Mouse (Mus musculus) forebrain, embryonic 11.5 days (tissue): ENCODE measurements around the gene Ccdc102a. TPM values are rescaled to one million over a fixed set of nuclear protein-coding genes. Genes with fewer than 3 reads are reported as not detected.

Experiments used
- ATAC-seq: fragments of 200-750 bp; cut with Nextera tagmentation; replicated peaks from 2 replicates; pipeline ENCODE4 v1.8.0; 2017; ENCODE audit warnings: moderate TSS enrichment; ENCODE audit not compliant: low FRiP score
- DNase-seq: peaks from one replicate; pipeline ENCODE4 v3.0.0-alpha.2; 2017; ENCODE audit warnings: low spot score
- H3K27ac ChIP-seq: fragments of 300-500 bp; sonication (generic); 2 replicates; pipeline ENCODE4 v1.5.1; 2014; ENCODE audit warnings: low read depth, low read length
- H3K27me3 ChIP-seq: fragments of 300-500 bp; sonication (generic); 2 replicates; pipeline ENCODE4 v1.6.1; 2014; ENCODE audit warnings: mild to moderate bottlenecking, low read length, mixed read lengths; ENCODE audit not compliant: control insufficient read depth, insufficient read depth
- H3K36me3 ChIP-seq: fragments of 300-500 bp; sonication (generic); 2 replicates; pipeline ENCODE4 v1.6.1; 2014; ENCODE audit warnings: mild to moderate bottlenecking, low read length, moderate library complexity, mixed read lengths; ENCODE audit not compliant: control insufficient read depth, insufficient read depth
- H3K4me1 ChIP-seq: fragments of 300-500 bp; sonication (generic); replicated peaks from 2 replicates; pipeline ENCODE4 v1.6.1; 2014; ENCODE audit warnings: low read length, mixed read lengths; ENCODE audit not compliant: control insufficient read depth, insufficient read depth
- H3K4me2 ChIP-seq: fragments of 300-500 bp; sonication (generic); 2 replicates; pipeline ENCODE4 v1.6.1; 2014; ENCODE audit warnings: low read depth, mild to moderate bottlenecking, low read length, moderate library complexity, mixed read lengths; ENCODE audit not compliant: severe bottlenecking
- H3K4me3 ChIP-seq: fragments of 300-500 bp; sonication (generic); 2 replicates; pipeline ENCODE4 v1.5.1; 2014; ENCODE audit warnings: low read depth, low read length
- H3K9ac ChIP-seq: fragments of 300-500 bp; sonication (generic); 2 replicates; pipeline ENCODE4 v1.6.1; 2014; ENCODE audit warnings: low read length
- H3K9me3 ChIP-seq: fragments of 300-500 bp; sonication (generic); 2 replicates; pipeline ENCODE4 v1.6.1; 2016; ENCODE audit warnings: low read length, mixed read lengths; ENCODE audit not compliant: control insufficient read depth
- WGBS: fragments of 180-500 bp; shearing (Covaris S2); extraction: QIAGEN DNeasy Blood & Tissue Kit; methylation state at CpG from one replicate; pipeline ENCODE4 v1.1.7; 2014; 5-methylcytosine and 5-hydroxymethylcytosine counted together
- polyA plus RNA-seq: library from polyadenylated mRNA; unstranded; fragments of >200 nt; fragmentation: Nextera tagmentation; extraction: Ambion mirVana; gene quantifications from 2 replicates; pipeline ENCODE4 v1.2.1, GENCODE M21; 2014

The Ccdc102a gene
- polyA plus RNA-seq, 1 experiment from 2014 or later: 18.8 TPM

GRCm38 (mm10) chr8:94916311-94916959 is 1.5 kb downstream of the Ccdc102a start:
- WGBS: 38% methylated on average over 9 of the region's 9 CpGs
- Histone ChIP-seq H3K36me3 (no peaks in the 10 kb centered on the region), H3K4me1 (peaks cover 12% of the 10 kb centered on the region; the same call in 1 of the 2 replicates), H3K27ac (no peak overlapping the region), H3K9me3 (no peaks in the 10 kb centered on the region), H3K27me3 (peaks cover 24% of the 10 kb centered on the region), H3K9ac (peak overlapping the region; percentile 35; the same call in 1 of the 2 replicates), H3K4me2 (peak overlapping the region; percentile 94), H3K4me3 (peak overlapping the region; percentile 71)
- ATAC-seq (no peak), DNase-seq (peak; percentile 54)

DNA sequence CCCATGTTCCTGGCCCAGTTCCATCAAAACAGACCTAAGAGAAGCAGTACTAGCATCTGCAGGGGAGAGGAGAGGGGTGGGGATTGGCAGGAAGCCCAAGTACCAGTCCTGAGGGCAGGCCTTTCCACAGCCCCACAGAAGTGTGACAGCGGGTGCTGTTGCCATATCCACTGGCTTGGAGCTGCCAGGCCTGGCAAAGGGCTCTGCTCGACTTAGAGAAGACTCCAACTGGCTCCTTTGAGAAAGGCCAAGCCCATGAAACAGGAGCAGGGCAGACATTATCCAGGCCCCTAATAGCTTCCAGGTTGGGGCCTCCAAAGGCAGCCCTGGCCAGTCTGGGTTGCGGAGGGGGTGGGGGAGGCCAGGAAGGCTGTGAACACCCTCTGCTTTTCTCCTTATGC is 3.2 kb downstream of the Ccdc102a start:
- no peaks in the 10 kb centered on the region for H3K9me3 ChIP-seq
- no peak overlapping the region for H3K27ac ChIP-seq
- 82% methylated on average over 3 of the region's 3 CpGs for WGBS
- H3K27me3 ChIP-seq: peaks cover 24% of the 10 kb centered on the region
- DNase-seq (no peak), ATAC-seq (no peak)
- H3K4me1 ChIP-seq: peaks cover 12% of the 10 kb centered on the region; the same call in 1 of the 2 replicates
- H3K9ac ChIP-seq: no peak overlapping the region
- no peaks in the 10 kb centered on the region for H3K36me3 ChIP-seq
- H3K4me3 ChIP-seq: no peak overlapping the region
- no peak overlapping the region for H3K4me2 ChIP-seq

- Histone ChIP-seq H3K36me3 (no peaks in the 10 kb centered on the region), H3K9me3 (no peaks in the 10 kb centered on the region), H3K9ac (no peak overlapping the region), H3K27me3 (peaks cover 24% of the 10 kb centered on the region), H3K4me1 (peaks cover 12% of the 10 kb centered on the region; the same call in 1 of the 2 replicates), H3K4me3 (no peak overlapping the region), H3K4me2 (no peak overlapping the region), H3K27ac (no peak overlapping the region)
- no peak for ATAC-seq
- no peak for DNase-seq
- WGBS: 88% methylated on average over 6 of the region's 6 CpGs
These were observed 3.6 kb downstream of the Ccdc102a start for GRCm38 (mm10) chr8:94914256-94914655.

- peak; percentile 91 for DNase-seq
- Histone ChIP-seq H3K27me3 (peaks cover 24% of the 10 kb centered on the region), H3K9me3 (no peaks in the 10 kb centered on the region), H3K4me3 (peak overlapping the region; percentile 42), H3K36me3 (no peaks in the 10 kb centered on the region), H3K9ac (peak overlapping the region; percentile 45), H3K4me1 (peaks cover 12% of the 10 kb centered on the region; the same call in 1 of the 2 replicates), H3K27ac (no peak overlapping the region), H3K4me2 (peak overlapping the region; percentile 76)
- peak; percentile 55 for ATAC-seq
- WGBS: 5% methylated on average over 77 of the region's 77 CpGs
These were observed 4.7 kb downstream of the Ccdc102a start for GRCm38 (mm10) chr8:94913061-94913660.

DNA sequence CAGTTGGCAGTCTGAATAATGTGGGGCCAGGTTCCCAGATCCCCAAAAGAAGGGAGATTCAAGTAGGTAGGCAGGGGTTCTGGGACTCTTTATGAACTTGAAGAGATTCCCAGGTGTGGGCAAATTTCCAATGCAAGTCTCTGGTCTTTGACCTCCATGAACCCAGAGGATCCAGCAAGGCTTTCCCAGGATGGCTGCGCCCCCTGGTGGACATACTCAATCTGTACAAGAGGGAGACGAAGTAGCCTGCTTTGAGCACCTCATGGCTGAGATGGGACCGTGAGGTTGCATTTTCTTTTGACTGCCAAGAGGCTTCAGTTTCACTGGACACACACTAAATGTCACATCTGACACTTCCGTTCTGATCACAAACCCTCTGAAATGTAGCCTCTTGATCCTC is 9.1 kb downstream of the Ccdc102a start:
- H3K27me3 ChIP-seq: peaks cover 19% of the 10 kb centered on the region
- H3K9me3 ChIP-seq: no peaks in the 10 kb centered on the region
- H3K36me3 ChIP-seq: no peaks in the 10 kb centered on the region
- no peak overlapping the region for H3K9ac ChIP-seq
- peaks cover 8% of the 10 kb centered on the region; the same call in 1 of the 2 replicates for H3K4me1 ChIP-seq
- DNase-seq (peak; percentile 88), ATAC-seq (no peak)
- no peak overlapping the region for H3K27ac ChIP-seq
- no peak overlapping the region for H3K4me2 ChIP-seq
- 13% methylated on average over 4 of the region's 4 CpGs for WGBS
- H3K4me3 ChIP-seq: no peak overlapping the region

DNA sequence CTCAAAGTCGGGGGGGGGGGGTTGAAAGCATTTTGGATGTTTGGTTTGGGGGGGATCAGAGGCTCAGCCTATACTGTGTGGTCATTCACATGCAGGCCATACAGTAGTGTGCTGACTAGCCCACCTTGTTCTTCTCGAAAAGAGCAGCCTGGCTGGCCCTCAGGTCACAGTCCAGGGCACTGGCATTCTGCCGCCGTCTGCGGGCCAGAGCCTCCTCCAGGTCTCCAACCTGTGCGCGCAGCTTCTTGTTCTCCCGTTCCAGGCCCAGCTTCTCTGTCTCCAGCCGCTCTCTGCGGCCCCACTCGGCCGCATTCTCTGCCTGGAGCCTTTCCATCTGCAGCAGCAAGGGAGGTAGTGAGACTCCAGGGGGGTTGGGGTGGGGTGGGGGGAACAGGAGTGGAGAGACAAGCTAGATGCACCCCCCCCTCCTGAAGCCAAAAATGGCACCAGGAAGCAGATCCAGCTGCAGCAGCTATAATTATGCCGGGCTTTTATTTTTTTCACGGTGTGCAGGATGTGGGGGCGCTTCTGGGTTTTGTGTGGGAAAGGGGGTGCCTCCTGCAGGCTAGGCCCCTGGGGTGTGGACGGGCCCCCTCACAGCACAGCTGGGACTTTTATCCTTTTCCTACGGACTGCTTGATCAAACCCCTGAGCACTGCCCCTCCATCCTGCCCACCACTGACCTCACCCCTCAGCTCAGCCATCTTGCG is 10.2 kb downstream of the Ccdc102a start:
- H3K9me3 ChIP-seq: no peaks in the 10 kb centered on the region
- DNase-seq: no peak
- 92% methylated on average over 18 of the region's 18 CpGs for WGBS
- H3K27me3 ChIP-seq: peaks cover 8% of the 10 kb centered on the region
- no peaks in the 10 kb centered on the region for H3K36me3 ChIP-seq
- H3K9ac ChIP-seq: no peak overlapping the region
- no peak overlapping the region for H3K4me3 ChIP-seq
- H3K4me2 ChIP-seq: no peak overlapping the region
- H3K4me1 ChIP-seq: 0 out of 2 replicates have a peak, but pooled peaks cover under 1% of the 10 kb centered on the region
- H3K27ac ChIP-seq: no peak overlapping the region
- no peak for ATAC-seq

- Histone ChIP-seq H3K36me3 (no peaks in the 10 kb centered on the region), H3K9ac (no peak overlapping the region), H3K4me3 (no peak overlapping the region), H3K27ac (no peak overlapping the region), H3K27me3 (no peaks in the 10 kb centered on the region), H3K4me2 (no peak overlapping the region), H3K4me1 (peaks cover 5% of the 10 kb centered on the region; the same call in 1 of the 2 replicates), H3K9me3 (no peaks in the 10 kb centered on the region)
- 84% methylated on average over 12 of the region's 12 CpGs for WGBS
- ATAC-seq: no peak
- DNase-seq: no peak
These were observed 13.3 kb downstream of the Ccdc102a start for GRCm38 (mm10) chr8:94904450-94905175.

GRCm38 (mm10) chr8:94903709-94904108 is 14.2 kb downstream of the Ccdc102a start:
- 85% methylated on average over 12 of the region's 12 CpGs for WGBS
- Histone ChIP-seq H3K4me2 (no peak overlapping the region), H3K36me3 (no peaks in the 10 kb centered on the region), H3K27ac (no peak overlapping the region), H3K27me3 (no peaks in the 10 kb centered on the region), H3K4me1 (peaks cover 5% of the 10 kb centered on the region; the same call in 1 of the 2 replicates), H3K9ac (no peak overlapping the region), H3K9me3 (no peaks in the 10 kb centered on the region), H3K4me3 (no peak overlapping the region)
- ATAC-seq (no peak), DNase-seq (no peak)
